Mouse (Mus musculus): Measurements from ENCODE around the gene 4833439L19Rik. TPM values are rescaled to one million over a fixed set of nuclear protein-coding genes. Genes with fewer than 3 reads are reported as not detected.
A peak's percentile ranks its signal among the peaks of the same experiment; 100 is the strongest.

4833439L19Rik gene
- polyA plus RNA-seq, 1 experiment from 2014 or later, result 268 TPM

GRCm38 (mm10) chr13:54604221-54604620 is 39.0 kb upstream of the 4833439L19Rik start:
- H3K9me3 ChIP-seq (ENCODE audit: control insufficient read depth, low read length), result no peaks in the 10 kb centered on the region
- ATAC-seq, result no peak
- H3K9ac ChIP-seq (ENCODE audit: low read depth, low read length), result no peak overlapping the region
- no peak overlapping the region for H3K4me3 ChIP-seq (ENCODE audit: low read length)
- H3K27ac ChIP-seq (ENCODE audit: low read depth, low read length), result no peak overlapping the region
- H3K4me1 ChIP-seq (ENCODE audit: control insufficient read depth, insufficient read depth, low read depth, low read length), result peaks cover 13% of the 10 kb centered on the region
- 53% methylated on average over 4 of the region's 4 CpGs for WGBS
- no peaks in the 10 kb centered on the region for H3K27me3 ChIP-seq (replicated peaks; ENCODE audit: control insufficient read depth, insufficient read depth, low read length)
- H3K4me2 ChIP-seq (ENCODE audit: low read length), result no peak overlapping the region
- H3K36me3 ChIP-seq (ENCODE audit: control insufficient read depth, insufficient read depth, low read length), result peaks cover 7% of the 10 kb centered on the region

GRCm38 (mm10) chr13:54603501-54603900 is 38.3 kb upstream of the 4833439L19Rik start:
- no peak overlapping the region for H3K4me3 ChIP-seq (ENCODE audit: low read length)
- no peak overlapping the region for H3K27ac ChIP-seq (ENCODE audit: low read depth, low read length)
- H3K36me3 ChIP-seq (ENCODE audit: control insufficient read depth, insufficient read depth, low read length), result peaks cover 10% of the 10 kb centered on the region
- H3K9me3 ChIP-seq (ENCODE audit: control insufficient read depth, low read length), result no peaks in the 10 kb centered on the region
- no peaks in the 10 kb centered on the region for H3K27me3 ChIP-seq (replicated peaks; ENCODE audit: control insufficient read depth, insufficient read depth, low read length)
- ATAC-seq, result no peak
- H3K4me1 ChIP-seq (ENCODE audit: control insufficient read depth, insufficient read depth, low read depth, low read length), result peaks cover 6% of the 10 kb centered on the region
- no peak overlapping the region for H3K4me2 ChIP-seq (ENCODE audit: low read length)
- no peak overlapping the region for H3K9ac ChIP-seq (ENCODE audit: low read depth, low read length)

GRCm38 (mm10) chr13:54602639-54603111 is 37.4 kb upstream of the 4833439L19Rik start:
- H3K27ac ChIP-seq (ENCODE audit: low read depth, low read length), result no peak overlapping the region
- H3K4me3 ChIP-seq (ENCODE audit: low read length), result no peak overlapping the region
- H3K4me2 ChIP-seq (ENCODE audit: low read length), result no peak overlapping the region
- H3K36me3 ChIP-seq (ENCODE audit: control insufficient read depth, insufficient read depth, low read length), result peaks cover 17% of the 10 kb centered on the region
- no peak overlapping the region for H3K9ac ChIP-seq (ENCODE audit: low read depth, low read length)
- no peak for ATAC-seq
- no peaks in the 10 kb centered on the region for H3K27me3 ChIP-seq (replicated peaks; ENCODE audit: control insufficient read depth, insufficient read depth, low read length)
- WGBS, result 63% methylated on average over 3 of the region's 3 CpGs
- H3K9me3 ChIP-seq (ENCODE audit: control insufficient read depth, low read length), result no peaks in the 10 kb centered on the region
- H3K4me1 ChIP-seq (ENCODE audit: control insufficient read depth, insufficient read depth, low read depth, low read length), result no peaks in the 10 kb centered on the region

- Histone ChIP-seq H3K4me2 (ENCODE audit: low read length) (no peak overlapping the region), H3K36me3 (ENCODE audit: control insufficient read depth, insufficient read depth, low read length) (peaks cover 13% of the 10 kb centered on the region), H3K27me3 (replicated peaks; ENCODE audit: control insufficient read depth, insufficient read depth, low read length) (no peaks in the 10 kb centered on the region), H3K9me3 (ENCODE audit: control insufficient read depth, low read length) (no peaks in the 10 kb centered on the region), H3K4me1 (ENCODE audit: control insufficient read depth, insufficient read depth, low read depth, low read length) (0 out of 2 replicates have a peak, but pooled peaks cover 4% of the 10 kb centered on the region), H3K9ac (ENCODE audit: low read depth, low read length) (no peak overlapping the region), H3K27ac (ENCODE audit: low read depth, low read length) (no peak overlapping the region), H3K4me3 (ENCODE audit: low read length) (no peak overlapping the region)
- WGBS, result 91% methylated on average over 12 of the region's 12 CpGs
- no peak for ATAC-seq
Observed at GRCm38 (mm10) chr13:54598622-54599143, 33.4 kb upstream of the 4833439L19Rik start.

GRCm38 (mm10) chr13:54596870-54597269 is 31.6 kb upstream of the 4833439L19Rik start:
- ATAC-seq, result 0 out of 2 replicates have a peak, but pooled peaks have one; percentile 13
- WGBS, result 60% methylated on average over 5 of the region's 5 CpGs

GRCm38 (mm10) chr13:54596107-54596690 is 31.0 kb upstream of the 4833439L19Rik start:
- no peak overlapping the region for H3K4me3 ChIP-seq (ENCODE audit: low read length)
- whole genome bisulfite sequencing, result 85% methylated on average over 8 of the region's 8 CpGs
- H3K4me2 ChIP-seq (ENCODE audit: low read length), result no peak overlapping the region

More at GRCm38 (mm10) chr13:54596870-54597269, 31.6 kb upstream of the 4833439L19Rik start:
- Histone ChIP-seq H3K36me3 (ENCODE audit: control insufficient read depth, insufficient read depth, low read length) (peaks cover 15% of the 10 kb centered on the region), H3K9me3 (ENCODE audit: control insufficient read depth, low read length) (no peaks in the 10 kb centered on the region), H3K4me2 (ENCODE audit: low read length) (no peak overlapping the region), H3K4me3 (ENCODE audit: low read length) (no peak overlapping the region), H3K4me1 (ENCODE audit: control insufficient read depth, insufficient read depth, low read depth, low read length) (peaks cover 8% of the 10 kb centered on the region; the same call in 1 of the 2 replicates), H3K27ac (ENCODE audit: low read depth, low read length) (no peak overlapping the region), H3K27me3 (replicated peaks; ENCODE audit: control insufficient read depth, insufficient read depth, low read length) (no peaks in the 10 kb centered on the region), H3K9ac (ENCODE audit: low read depth, low read length) (no peak overlapping the region)

GRCm38 (mm10) chr13:54593617-54594016 is 28.4 kb upstream of the 4833439L19Rik start:
- 82% methylated on average over 11 of the region's 11 CpGs for WGBS
- H3K27me3 ChIP-seq (replicated peaks; ENCODE audit: control insufficient read depth, insufficient read depth, low read length), result no peaks in the 10 kb centered on the region
- no peak overlapping the region for H3K4me2 ChIP-seq (ENCODE audit: low read length)
- H3K9me3 ChIP-seq (ENCODE audit: control insufficient read depth, low read length), result no peaks in the 10 kb centered on the region
- no peak overlapping the region for H3K27ac ChIP-seq (ENCODE audit: low read depth, low read length)
- H3K4me1 ChIP-seq (ENCODE audit: control insufficient read depth, insufficient read depth, low read depth, low read length), result peaks cover 25% of the 10 kb centered on the region
- peaks cover 13% of the 10 kb centered on the region for H3K36me3 ChIP-seq (ENCODE audit: control insufficient read depth, insufficient read depth, low read length)
- no peak overlapping the region for H3K9ac ChIP-seq (ENCODE audit: low read depth, low read length)
- ATAC-seq, result no peak
- no peak overlapping the region for H3K4me3 ChIP-seq (ENCODE audit: low read length)

More at GRCm38 (mm10) chr13:54596107-54596690, 31.0 kb upstream of the 4833439L19Rik start:
- Histone ChIP-seq H3K9ac (ENCODE audit: low read depth, low read length) (peak overlapping the region; percentile 22; the same call in 1 of the 2 replicates), H3K27ac (ENCODE audit: low read depth, low read length) (0 out of 2 replicates have a peak overlapping the region, but pooled peaks have one; percentile 12), H3K27me3 (replicated peaks; ENCODE audit: control insufficient read depth, insufficient read depth, low read length) (no peaks in the 10 kb centered on the region), H3K9me3 (ENCODE audit: control insufficient read depth, low read length) (no peaks in the 10 kb centered on the region), H3K36me3 (ENCODE audit: control insufficient read depth, insufficient read depth, low read length) (peaks cover 15% of the 10 kb centered on the region), H3K4me1 (ENCODE audit: control insufficient read depth, insufficient read depth, low read depth, low read length) (peaks cover 14% of the 10 kb centered on the region)
- no peak for ATAC-seq

- H3K4me2 ChIP-seq (ENCODE audit: low read length), result peak overlapping the region; percentile 76
- H3K27ac ChIP-seq (ENCODE audit: low read depth, low read length), result no peak overlapping the region
- WGBS, result 94% methylated on average over 8 of the region's 8 CpGs
- ATAC-seq, result no peak
- no peaks in the 10 kb centered on the region for H3K9me3 ChIP-seq (ENCODE audit: control insufficient read depth, low read length)
- peaks cover 25% of the 10 kb centered on the region for H3K4me1 ChIP-seq (ENCODE audit: control insufficient read depth, insufficient read depth, low read depth, low read length)
- H3K36me3 ChIP-seq (ENCODE audit: control insufficient read depth, insufficient read depth, low read length), result peaks cover 2% of the 10 kb centered on the region; the same call in 1 of the 2 replicates
- H3K9ac ChIP-seq (ENCODE audit: low read depth, low read length), result no peak overlapping the region
- peak overlapping the region; percentile 92; the same call in 1 of the 2 replicates for H3K4me3 ChIP-seq (ENCODE audit: low read length)
- H3K27me3 ChIP-seq (replicated peaks; ENCODE audit: control insufficient read depth, insufficient read depth, low read length), result no peaks in the 10 kb centered on the region
Observed at GRCm38 (mm10) chr13:54591776-54592356, 26.6 kb upstream of the 4833439L19Rik start.
